Mouse (Mus musculus) c-Kit-positive CD71-positive TER-119-positive erythroid progenitor cells, embryonic 14.5 days (primary cell): ENCODE measurements around the gene Hist2h4.

ENCODE experiments used
- DNase-seq: peaks from one replicate; pipeline ENCODE4 v3.0.0-alpha.2; 2013; ENCODE audit warnings: low spot score

The Hist2h4 gene

DNA sequence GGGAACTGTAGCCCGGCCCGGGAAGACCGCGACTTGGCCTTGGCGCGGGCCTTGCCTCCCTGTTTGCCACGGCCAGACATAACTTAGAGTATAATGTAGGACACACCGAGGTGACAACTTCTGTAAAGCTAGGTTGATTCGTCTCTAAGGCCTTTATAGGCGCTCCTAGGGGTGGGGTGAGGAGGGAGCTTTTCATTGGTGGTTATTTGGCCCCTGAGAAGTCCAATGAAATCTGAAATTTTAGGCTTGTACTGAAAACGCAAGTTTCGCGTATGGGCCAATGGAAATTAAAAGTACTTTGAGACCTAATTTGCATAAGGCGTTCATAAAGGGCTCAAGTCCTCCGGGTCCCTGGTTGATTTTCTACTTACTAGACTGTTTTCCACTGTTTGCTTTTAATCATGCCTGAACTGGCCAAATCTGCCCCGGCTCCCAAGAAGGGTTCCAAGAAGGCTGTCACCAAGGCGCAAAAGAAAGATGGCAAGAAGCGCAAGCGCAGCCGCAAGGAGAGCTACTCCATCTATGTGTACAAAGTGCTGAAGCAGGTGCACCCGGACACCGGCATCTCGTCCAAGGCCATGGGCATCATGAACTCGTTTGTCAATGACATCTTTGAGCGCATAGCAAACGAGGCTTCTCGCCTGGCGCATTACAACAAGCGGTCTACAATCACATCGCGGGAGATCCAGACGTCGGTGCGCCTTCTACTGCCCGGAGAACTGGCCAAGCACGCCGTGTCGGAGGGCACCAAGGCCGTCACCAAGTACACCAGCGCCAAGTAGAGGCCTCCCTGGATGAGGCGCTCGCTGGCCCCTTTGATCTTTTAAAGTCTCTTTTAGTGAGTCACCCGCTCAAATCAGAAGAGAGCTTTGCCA lies 42.1 kb downstream of the Hist2h4 start, which contains the start of the genes Hist2h2ac and Hist2h2be:
Hist2h2ac (minus strand) TSS at position 116 of the 875 bp plus-strand sequence.
Hist2h2be (plus strand) TSS at position 355 of the 875 bp plus-strand sequence.
- peak; percentile 99 for DNase-seq

GRCm38 (mm10) chr3:96220131-96220764 lies 42.9 kb downstream of the Hist2h4 start:
- DNase-seq: peak; percentile 65

DNA sequence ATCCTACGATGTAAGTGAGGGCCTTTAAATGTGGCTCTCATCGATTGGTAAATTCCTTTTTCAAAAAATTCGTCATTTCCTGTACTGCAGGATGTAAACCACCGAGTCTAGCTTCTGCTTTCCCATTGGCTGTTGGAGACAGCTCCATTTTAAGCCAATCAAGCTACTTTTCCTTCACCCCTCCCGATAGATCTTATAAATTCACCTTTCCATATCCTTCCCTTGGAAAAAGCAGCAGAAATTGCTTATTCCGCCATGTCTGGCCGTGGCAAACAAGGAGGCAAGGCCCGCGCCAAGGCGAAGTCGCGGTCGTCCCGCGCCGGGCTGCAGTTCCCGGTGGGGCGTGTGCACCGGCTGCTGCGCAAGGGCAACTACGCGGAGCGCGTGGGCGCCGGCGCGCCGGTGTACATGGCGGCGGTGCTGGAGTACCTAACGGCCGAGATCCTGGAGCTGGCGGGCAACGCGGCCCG lies 43.4 kb downstream of the Hist2h4 start, which contains the start of the genes Bola1 and Hist2h2ab:
Bola1 (minus strand) TSS at position 49 of the 470 bp plus-strand sequence.
Hist2h2ab (plus strand) TSS at position 205 of the 470 bp plus-strand sequence.
- DNase-seq: peak; percentile 83

- DNase-seq: no peak
Observed at GRCm38 (mm10) chr3:96219191-96219641, 43.9 kb downstream of the Hist2h4 start.
